Mouse (Mus musculus) layer of hippocampus, adult 2 months (tissue): ENCODE measurements around the gene Rtbdn. TPM values are rescaled to one million over a fixed set of nuclear protein-coding genes. Genes with fewer than 3 reads are reported as not detected.
A peak's percentile ranks its signal among the peaks of the same experiment; 100 is the strongest.

Experiments
- DNase-seq, 2 experiments: peaks; one replicate each; pipeline ENCODE4 v3.0.0; 2022; ENCODE audit warnings: low spot score in 2 of 2
- H3K27ac ChIP-seq: fragments of 200-600 bp; 2 replicates; pipeline ENCODE4 v1.8.1; 2022
- H3K4me3 ChIP-seq: fragments of 200-600 bp; 2 replicates; pipeline ENCODE4 v1.8.1; 2022; ENCODE audit warnings: mild to moderate bottlenecking
- CTCF ChIP-seq: fragments of 200-600 bp; conservative IDR thresholded peaks from 2 replicates; pipeline ENCODE4 v1.8.1; 2022; ENCODE audit warnings: antibody characterized with exemption, mild to moderate bottlenecking, moderate library complexity
- total RNA-seq, 2 experiments: library from RNA; stranded (reverse); gene quantifications; 2 replicates each; pipeline ENCODE4 v1.2.3; 2021

The Rtbdn gene
- total RNA-seq, 2 experiments from 2014 or later: 1.1 TPM

DNA sequence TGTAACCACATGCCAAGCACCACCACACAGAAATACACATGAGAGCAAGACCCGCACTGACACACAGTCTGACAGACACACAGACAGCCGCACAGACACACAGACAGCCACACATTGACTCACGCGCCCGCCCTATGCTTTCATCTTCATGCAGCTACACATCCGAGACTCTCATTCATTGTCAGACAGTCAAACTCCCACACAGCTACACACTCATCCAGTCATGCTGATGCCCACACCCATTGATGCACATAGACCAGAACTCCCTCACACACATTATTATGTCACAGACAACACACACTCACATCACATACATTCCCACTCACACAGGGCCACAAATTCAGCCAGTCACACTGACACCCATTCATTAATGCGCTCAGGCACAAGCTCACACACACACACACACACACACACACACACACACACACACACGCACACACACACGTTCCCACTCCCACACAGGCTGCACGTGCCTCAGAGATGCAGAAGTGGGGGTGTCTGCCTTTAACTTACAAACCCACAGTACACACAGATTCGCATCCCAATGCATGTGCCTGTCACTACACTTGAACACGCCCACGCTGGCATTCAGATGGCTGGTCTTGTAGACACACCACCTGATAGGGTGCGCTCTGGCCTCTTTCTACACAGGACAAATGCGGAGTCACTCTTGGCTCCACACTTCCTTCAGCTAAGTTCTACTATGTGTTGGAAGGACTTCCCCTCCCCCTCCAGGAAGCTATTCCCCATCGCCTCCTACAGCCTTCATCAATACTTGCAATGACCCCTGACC lies 12.8 kb upstream of the Rtbdn start:
- Histone ChIP-seq H3K4me3 (peak overlapping the region; percentile 18; the same call in 1 of the 2 replicates), H3K27ac (no peak overlapping the region)
- TF ChIP-seq CTCF: no peak
- no peak for DNase-seq

DNA sequence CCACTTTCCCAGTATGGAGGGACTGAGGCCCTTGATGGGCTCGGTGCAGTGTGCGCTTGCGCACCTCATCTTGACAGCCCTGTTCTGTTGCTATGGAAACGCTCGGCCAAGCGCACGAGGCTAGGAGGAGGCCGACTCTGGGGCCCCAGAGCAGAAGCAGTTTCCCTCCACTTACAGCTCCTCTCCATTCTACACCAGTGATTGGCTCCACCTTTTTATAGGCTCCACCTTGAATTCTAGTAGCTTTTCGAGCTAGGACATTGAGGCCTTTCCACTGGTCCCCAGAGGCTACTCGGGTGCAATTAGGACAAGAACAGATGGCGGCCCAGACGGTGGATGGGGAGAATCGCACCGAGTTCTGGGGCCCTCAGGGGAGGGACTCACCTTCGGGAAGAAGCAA lies 11.9 kb upstream of the Rtbdn start:
- no peak for DNase-seq
- TF ChIP-seq CTCF: no peak
- Histone ChIP-seq H3K27ac (no peak overlapping the region), H3K4me3 (peak overlapping the region; percentile 85; the same call in 1 of the 2 replicates)

DNA sequence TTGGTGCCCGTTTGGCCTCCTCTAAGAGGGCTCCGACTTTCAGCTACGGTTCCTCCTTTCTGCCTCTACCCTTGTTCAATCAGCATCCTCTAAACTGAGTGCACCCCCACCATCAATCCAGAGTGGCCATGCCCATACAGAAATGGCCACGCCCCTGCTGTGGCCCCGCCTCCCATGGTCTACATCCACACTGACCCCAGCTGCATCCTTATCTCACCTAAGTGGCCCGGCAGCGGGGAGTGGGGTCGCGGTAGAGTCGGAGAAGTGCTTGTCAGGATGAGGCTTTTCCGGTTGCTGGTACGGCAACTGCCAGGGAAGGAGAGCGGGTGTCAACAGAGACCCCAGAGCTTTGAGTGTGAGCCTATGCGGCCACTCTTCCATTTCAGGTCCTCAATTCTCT lies 11.3 kb upstream of the Rtbdn start:
- peak overlapping the region; percentile 97; the same call in 1 of the 2 replicates for H3K27ac ChIP-seq
- no peak for DNase-seq
- no peak for TF ChIP-seq CTCF
- peak overlapping the region; percentile 85 for H3K4me3 ChIP-seq

DNA sequence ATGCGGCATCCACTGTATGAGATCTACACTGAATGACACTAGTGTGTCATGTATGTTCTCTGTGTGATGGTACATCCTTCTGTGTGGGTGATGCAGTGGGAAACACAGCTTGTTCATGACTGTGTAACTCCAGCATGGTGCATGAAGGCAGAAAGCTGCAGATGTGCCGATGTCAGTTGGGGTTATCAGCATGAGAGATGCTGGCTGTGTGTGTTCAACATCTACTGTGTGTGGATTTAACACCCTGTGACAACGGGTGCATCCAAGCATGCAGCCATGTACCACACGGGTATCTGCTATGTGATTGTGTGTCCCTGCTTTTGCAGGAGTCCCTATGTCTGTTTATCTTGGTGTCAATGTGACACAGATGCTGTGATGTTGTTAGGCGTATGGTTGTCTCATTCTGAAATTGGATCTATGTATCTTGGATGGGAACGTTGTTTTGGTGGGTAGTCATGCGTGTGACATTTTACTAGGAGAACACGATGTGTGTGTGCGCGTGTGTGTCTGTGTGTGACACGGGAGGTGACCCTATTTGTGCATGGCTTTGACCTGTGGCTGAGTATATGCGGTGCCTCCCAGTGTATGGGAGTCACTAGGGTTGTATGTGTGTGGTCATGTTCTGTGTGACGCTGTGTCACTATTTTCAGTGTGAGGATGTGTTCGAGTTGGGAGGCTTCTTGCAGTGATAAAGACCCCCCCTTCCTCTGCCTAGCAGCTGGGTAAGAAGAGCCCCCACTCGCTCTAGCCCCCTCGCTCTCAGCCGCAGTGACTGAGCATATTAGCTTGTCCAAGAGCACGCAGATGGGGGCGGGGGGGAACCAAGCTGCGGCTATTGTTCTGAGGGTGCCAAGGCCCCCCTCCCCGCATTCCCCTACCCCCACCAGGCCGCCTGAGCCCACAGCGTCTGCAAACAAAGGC lies 10.5 kb upstream of the Rtbdn start:
- Histone ChIP-seq H3K27ac (peak overlapping the region; percentile 97), H3K4me3 (peak overlapping the region; percentile 85)
- no peak for DNase-seq
- TF ChIP-seq CTCF: no peak

DNA sequence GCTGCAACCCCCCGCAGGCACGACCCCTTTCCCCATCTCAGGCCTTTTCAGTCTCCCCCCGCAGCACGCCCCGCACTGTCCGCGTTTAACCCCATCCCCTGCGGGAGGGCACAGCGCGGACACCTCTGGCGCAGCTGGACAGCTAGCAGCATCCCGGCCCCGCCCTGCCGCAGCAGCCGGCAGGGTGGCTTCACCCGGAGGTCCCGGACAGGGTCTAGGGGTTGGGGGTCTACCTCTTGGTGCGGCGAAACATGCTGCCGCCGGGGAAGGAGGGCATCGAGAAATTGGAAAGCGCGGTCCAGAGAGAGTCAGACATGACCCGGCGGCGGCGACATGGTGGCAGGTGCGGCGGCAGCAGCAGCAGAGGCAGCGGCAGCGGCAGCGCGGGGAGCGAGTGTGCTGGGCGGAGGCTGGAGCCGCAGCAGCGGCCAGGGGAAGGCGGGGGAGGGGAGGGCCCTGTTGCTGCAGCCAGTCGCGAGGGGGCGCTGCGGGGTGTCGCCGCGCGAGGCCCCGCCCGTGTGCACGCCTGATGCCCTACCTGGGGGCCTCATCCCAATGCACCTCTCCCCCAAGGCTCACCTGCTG lies 9.7 kb upstream of the Rtbdn start, which contains the start of gene Mast1:
TSS of gene Mast1 (minus strand) at position 398 of the 585 bp plus-strand sequence.
- H3K4me3 ChIP-seq: peak within 1 kb of the TSS; percentile 85
- H3K27ac ChIP-seq: peak within 1 kb of the TSS; percentile 97
- TF ChIP-seq CTCF: peak; percentile 92
- peak in 1 of 2 experiments; percentile 82 for DNase-seq

DNA sequence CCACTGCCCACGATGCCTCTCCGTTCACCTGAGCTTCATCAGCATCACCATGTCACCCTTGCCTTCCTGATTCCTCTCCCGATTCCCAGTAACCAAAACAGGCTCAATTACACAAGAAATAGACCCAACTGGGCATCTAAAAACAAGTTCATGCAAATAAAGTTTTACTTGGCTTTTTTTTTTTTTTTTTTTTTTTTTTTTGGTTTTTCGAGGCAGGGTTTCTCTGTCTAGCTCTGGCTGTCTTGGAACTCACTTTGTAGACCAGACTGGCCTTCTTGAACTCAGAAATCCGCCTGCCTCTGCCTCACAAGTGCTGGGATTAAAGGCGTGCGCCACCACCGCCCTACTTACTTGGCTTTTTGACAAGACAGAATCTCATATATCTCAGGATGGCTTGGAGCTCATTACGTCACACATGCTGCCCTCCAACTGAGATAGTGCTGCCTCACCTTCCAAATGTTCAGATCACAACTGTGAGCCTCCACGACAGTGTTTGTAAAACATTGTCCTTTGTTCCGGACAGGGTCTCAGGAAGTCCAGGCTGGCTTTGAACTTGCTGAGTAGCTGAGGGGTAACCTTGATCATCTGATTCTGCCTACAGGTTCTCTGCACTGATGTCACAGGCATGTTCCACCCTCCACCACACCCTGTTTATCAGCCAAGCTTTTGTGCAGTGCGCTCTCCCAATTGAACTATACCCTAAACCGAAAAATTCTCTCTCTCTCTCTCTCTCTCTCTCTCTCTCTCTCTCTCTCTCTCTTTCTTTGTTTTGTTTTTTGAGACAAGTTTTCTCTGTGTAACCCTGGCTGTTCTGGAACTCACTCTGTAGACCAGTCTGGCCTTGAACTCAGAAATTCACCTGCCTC lies 8.9 kb upstream of the Rtbdn start:
- no peak for TF ChIP-seq CTCF
- Histone ChIP-seq H3K27ac (peak overlapping the region; percentile 97), H3K4me3 (peak overlapping the region; percentile 85)
- DNase-seq: no peak

DNA sequence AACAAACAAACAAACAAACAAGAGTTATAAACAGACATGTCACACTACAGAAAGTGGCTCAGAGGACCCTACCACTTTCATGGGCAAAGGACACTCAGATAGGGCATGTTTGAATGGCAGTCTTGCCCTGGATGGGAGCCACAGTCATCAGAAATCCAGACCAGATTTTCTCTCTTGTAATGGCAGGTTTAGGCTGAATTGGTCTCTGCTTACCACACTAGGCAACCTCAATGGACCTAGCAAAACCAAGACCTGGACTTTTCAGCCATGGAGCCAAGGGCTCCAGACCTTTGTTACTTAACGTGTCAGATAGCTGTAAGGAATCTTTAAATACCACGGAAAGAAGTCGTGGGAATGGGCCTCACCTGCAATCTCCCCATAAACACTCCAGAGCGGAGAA lies 3.1 kb upstream of the Rtbdn start:
- no peak overlapping the region for H3K27ac ChIP-seq
- no peak for TF ChIP-seq CTCF
- no peak for DNase-seq
- no peak overlapping the region for H3K4me3 ChIP-seq

DNA sequence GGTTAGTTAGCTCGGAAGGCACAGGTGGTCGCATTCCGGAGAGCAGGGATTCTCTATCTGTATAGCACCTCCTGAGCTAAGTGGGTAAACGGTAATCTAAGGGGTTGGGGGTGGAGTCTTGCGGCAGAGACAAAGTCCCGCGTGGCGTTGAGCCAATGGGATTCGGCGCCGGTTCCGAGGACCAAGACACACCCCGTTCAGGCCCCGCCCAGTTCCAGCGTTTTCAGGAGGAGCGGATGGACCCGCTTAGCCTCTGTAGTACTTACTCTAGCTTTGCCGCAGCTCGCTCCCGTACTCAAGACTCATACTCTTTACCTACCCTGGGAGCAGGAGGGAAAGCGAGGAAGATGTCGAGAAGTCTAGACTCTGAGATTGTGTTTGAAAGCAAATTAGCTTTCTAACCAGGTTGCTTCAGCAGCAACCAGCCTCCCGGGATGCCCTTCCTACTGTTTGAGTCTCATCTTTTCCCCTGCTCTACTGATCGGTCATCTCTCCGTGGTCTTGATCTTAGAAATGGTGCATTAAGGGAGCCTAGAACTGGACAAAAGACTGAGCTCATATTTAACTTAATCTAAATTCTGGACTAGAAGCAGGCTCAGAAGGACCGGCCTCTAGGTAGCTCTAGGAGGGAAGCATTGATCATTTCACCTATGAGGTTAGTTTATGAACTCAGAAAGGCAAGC lies 2.2 kb upstream of the Rtbdn start:
- TF ChIP-seq CTCF: no peak
- H3K27ac ChIP-seq: peak overlapping the region; percentile 29; the same call in 1 of the 2 replicates

DNA sequence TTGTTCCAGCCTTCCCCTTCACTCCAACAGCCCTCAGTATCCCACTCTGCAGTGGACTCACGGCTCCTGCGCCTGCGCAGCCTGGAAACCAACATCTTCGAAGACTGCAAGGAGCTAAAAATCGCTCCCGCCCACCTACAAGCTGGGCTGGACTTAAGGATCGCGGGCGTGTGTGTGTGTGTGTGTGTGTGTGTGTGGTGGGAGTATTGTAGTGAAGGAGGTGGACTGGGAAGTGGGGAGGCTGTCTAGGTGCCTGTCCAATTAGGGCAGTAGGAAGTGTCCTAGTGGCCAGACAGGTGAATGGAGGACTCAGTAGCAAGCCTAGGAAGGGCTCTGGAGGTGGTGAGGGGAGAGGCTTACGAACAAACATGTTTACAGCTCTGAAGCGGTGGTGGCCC lies 1.6 kb upstream of the Rtbdn start:
- TF ChIP-seq CTCF: no peak
- H3K4me3 ChIP-seq: peak overlapping the region; percentile 68
- peak; percentile 50 to 66 for DNase-seq
- peak overlapping the region; percentile 72; the same call in 1 of the 2 replicates for H3K27ac ChIP-seq

More for the DNA sequence above, 2.2 kb upstream of the Rtbdn start:
- DNase-seq: peak in 1 of 2 experiments; percentile 60
- peak overlapping the region; percentile 68 for H3K4me3 ChIP-seq

DNA sequence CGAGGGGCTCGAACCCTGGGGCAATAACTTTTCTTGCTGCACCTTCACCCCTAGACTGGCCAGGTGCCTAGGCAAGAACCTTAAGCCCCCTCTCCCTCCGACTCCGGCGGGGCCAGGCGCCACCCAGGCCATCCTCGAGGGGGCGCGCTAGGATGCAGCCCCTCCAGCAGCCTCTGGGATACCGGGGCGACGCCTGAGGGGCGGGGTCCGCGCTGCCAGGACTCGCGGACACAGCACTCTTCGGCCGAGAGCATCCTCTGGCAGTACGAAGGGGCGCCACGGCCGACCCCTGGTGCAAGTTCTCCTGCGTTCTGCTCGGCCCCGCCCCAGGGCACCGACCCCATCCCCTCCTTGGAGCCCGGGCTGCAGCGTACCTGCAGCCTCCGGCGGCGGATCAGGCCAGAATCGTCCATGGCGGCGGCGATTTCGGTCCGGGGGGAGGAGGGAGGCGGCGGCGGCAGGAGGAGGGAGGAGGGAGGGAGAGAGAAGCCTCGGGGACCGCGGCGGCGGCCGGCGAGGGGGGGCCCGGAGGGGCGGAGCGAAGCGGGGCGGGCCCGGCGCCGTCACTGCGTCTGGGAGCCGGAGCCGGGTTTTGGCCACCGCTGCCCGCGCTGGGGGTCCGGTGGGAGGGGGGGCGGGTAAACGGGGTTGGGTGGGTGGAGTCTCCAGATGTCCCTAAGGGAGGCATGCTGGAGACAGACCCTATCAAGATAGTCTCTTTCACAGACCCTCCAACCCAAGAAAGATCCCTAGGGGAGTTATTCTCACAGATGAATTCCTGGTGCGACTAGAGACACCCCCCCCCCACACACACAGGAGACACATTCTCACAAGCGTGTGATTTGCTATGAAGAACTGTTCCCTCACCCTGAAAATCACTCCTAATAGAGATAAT lies 911 bp upstream of the Rtbdn start:
- DNase-seq: peak in 1 of 2 experiments; percentile 48
- Histone ChIP-seq H3K4me3 (peak overlapping the region; percentile 68), H3K27ac (peak overlapping the region; percentile 72)
- peak; percentile 78 for TF ChIP-seq CTCF

DNA sequence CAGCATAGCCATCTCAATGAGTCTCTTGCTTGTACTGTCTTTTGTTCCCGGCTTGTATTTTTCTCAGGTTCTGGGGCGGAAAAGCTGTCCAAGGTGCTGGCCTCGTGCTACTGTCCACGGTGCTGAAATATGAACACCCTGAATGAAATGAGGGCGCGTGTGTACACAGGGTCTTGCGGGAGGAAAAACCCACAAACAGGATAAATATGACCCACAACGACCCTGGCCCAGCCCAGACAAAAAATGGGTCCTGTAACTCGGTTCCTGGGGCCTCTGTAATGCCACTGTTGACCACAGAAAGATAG lies 402 bp downstream of the Rtbdn start:
- no peak for DNase-seq
- no peak; the same call in 1 of the 2 replicates for TF ChIP-seq CTCF
- H3K4me3 ChIP-seq: no peak overlapping the region
- H3K27ac ChIP-seq: no peak overlapping the region
